Mouse (Mus musculus) ZHBTc4 (cell line): ENCODE measurements around the gene Hacd4.
A peak's percentile ranks its signal among the peaks of the same experiment; 100 is the strongest.
"Not testable (repeated sequence)": the region's sequence is repeated elsewhere in the genome, so short reads cannot be mapped to it uniquely, and the experiment has no call there.

Experiments used
- DNase-seq: peaks from one replicate; pipeline ENCODE4 v3.0.0-alpha.2; 2011; ENCODE audit warnings: low read depth, low spot score

The Hacd4 gene

DNA sequence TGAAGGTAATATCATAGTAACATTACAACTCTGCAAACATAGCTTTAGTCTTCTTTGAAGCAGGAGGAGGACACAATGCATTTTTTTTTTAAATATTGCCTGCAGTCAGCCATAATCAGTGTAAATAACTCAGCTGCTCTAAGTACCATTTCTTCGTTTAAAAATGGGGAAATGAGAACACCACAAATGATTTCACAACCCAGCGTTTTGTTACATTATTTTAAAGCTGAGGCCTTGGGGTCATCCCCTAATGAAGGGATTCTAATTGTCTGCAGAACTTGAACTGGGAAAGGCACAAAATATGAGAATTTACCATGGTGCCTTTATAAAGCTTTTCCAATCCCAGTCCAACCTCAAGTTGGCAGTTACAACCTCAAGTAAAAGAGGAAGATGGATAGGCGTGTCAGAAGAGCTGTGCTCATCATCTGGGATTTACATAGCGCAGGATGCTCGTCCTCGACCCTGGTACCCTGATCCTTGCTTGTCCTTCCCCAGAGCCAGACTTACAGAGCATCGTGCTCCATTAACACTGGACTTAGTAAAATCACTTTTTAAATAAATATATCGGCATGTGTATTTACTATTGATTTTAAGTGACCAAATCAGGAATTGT is 6.2 kb downstream of the Hacd4 start:
- DNase-seq: no peak

DNA sequence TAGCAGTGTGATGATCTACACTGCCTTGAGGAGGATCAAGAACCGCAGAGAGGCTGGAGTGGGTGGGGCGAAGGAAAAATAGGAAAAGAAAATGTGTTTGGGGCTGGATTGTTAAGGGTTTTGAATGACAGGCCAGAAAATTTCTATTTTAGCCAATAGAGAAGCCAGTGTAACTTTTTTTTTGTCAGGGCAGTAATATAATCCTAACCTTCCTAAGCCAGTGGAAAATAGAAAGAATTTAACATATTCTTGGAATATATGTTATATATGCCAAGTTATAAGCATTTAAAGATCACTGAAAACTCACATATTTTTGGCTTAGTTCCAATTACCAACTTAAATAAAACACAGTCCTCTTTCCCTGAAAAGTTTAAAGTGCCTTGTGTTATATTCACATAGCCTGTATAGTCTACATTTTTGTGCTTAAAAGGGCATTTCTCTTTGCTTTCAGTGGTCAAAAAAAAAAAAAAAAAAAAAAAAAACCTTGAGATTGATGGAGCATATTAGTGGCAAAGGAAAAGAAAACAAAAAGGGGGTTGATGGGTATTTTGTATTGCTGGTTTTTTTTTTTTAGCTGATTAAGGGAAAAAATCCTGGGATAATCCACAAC is 11.0 kb downstream of the Hacd4 start:
- no peak for DNase-seq

DNA sequence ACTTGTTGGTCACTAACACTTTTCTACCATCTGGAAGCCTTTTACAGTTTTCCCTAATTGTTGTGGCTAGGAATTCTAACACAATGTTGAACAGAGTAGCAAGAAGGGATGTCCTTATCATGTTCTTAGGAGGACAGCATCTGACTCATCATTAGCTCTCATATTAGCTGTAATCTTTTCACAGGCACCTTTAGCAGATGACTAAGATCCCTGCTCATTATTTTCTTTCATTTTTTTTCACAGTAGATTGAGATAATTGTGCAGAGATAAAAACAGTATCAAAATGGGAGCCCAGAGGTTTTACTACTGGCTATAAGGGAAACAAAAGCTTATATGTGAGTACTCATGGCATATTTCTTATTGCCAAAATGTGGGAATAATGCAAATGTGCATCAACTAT is 14.2 kb downstream of the Hacd4 start:
- no peak for DNase-seq

DNA sequence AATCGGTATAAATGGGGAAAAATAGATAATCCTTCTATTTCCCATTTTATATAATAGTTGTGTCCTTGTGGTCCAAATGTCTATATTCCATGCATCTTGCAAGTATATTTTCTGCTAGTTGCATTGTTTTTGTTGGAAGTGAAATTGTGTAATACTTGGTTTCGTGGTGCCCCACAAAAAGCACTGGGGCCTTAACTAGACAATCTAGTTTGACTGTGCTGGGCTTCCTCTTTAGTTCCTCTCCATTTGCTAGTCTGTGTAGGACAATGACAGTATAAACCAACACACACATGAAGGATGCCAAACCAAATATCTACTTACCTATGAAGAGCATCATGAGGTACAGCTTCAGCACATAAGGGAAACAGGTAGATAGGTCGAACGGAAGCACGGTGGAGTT is 19.4 kb downstream of the Hacd4 start:
- DNase-seq: no peak

DNA sequence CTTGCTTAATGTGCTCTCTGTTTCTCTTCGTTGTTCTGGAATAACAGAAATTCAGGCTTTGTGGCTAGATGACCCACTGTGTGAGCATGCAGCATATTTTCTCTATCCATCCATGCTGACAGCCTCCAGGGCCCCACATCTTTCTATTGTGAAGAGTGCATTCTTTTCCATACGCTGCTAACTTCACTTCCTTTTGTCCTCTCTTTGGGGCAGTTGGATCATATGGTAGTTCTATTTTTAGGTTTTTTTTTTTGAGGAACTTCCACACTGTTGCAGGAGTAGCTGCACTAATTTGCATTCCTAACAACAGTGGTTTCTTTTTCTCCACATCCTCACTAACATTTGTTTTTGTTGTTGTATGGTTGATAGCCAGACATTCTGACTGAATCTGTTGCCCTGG is 23.7 kb downstream of the Hacd4 start:
- no peak for DNase-seq

DNA sequence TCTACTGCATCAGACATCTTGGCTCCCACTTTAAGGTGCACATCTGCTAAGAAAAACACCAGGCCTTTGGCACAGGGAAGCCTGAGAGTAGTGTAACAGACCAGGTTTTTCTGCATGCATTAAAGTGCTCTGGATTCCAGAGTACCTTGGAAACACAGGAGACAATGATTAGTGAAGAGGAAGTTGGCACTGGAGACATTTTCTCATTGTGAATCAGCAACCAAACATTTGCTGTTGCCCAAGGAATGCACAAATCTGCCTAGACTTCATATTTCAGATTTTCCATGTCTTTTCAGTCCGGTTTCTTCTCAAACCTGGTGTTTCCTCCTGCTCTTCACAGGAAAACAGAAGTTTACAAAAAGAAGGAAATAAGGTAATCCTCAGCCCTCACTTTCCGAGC is 26.4 kb downstream of the Hacd4 start:
- DNase-seq: no peak

DNA sequence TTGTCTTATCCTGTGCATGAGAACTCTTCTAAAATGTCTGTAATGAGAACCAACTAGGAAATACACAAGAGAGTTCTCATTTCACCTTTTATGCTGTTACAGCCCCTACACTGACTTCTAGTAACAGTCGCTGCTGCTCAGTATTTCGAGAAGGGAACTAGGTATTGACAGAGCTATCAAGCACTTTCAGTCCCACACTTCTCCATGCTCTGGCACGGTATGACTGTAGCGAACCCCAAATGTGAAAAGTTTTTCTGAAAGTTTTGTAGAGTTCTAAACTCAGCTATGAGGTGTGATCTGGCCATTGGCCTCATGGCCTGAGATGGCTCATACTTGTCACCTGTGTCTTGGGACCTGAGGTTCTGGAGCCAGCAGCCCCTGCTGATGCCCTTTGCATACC is 29.4 kb downstream of the Hacd4 start:
- DNase-seq: no peak

DNA sequence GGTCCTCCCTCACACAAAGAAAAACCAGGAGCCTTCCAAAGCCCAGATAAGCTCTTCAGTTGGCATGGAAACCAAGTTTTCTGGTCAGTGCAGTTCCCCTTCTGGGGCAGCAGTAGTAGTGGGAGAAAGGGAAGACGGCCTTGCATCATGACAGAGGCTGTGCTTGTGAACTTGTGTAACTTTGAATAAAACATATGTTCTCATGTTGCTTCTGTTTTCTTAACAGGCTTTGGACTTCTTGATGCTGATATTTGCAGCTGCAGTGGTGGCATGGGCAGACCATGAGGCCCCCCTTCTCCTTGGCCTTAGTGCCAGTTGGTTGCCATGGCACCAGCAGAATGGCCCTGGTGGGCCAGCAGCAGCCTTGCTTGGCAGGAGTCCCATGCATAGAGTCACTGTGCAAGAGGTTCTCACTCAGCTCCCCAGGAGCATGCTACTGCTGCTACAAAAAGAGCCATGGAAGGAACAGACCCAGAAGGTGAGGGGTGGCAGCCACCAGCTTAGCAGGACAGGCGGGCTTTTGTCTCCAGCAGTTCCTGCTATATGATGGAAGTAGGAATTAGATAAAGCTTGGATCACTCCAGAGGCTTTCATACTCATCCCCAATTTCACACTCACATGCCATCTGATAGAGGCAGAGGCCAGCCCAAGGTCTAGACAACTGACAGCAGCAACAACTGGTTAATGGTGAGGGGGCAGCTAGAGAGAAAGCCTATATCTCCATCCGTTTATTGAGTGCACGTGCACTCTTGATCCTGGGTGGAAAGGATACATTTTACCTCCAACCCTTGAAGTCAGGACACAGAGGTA is 31.6 kb downstream of the Hacd4 start:
- no peak for DNase-seq

DNA sequence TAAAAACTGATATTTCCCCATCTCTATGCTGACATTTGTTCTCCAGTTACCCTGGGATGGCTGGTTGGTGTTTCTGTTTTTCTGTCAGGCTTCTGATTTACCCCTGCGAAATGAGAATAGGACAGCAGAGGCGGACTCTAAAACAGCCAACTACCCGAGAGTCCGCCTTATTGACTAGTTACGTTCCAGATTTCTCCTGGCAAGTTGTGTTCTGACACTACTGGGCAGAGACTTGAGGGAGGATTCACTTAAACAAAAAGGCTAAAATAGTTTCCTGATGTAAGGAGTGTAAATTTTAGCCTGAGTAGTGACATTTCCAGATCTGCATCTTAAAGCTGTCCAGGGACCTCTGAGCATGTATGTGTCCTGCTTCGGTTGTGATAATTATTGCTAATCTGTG is 35.8 kb downstream of the Hacd4 start:
- no peak for DNase-seq

DNA sequence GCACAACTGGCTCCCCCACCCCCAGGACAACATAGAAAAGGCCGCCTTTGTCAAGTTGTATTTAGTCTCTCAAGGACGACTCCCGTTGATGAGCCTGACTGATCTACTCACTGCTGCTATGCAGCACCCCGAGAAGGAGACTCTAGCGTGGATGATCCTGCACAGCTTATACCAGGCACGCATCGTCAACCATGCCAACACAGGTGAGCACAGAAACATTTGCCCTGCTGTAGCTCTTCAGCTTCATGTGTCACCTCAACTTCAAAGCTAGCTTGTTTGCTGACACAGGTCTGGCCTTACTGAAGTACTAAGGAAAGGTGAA is 37.8 kb downstream of the Hacd4 start:
- no peak for DNase-seq

DNA sequence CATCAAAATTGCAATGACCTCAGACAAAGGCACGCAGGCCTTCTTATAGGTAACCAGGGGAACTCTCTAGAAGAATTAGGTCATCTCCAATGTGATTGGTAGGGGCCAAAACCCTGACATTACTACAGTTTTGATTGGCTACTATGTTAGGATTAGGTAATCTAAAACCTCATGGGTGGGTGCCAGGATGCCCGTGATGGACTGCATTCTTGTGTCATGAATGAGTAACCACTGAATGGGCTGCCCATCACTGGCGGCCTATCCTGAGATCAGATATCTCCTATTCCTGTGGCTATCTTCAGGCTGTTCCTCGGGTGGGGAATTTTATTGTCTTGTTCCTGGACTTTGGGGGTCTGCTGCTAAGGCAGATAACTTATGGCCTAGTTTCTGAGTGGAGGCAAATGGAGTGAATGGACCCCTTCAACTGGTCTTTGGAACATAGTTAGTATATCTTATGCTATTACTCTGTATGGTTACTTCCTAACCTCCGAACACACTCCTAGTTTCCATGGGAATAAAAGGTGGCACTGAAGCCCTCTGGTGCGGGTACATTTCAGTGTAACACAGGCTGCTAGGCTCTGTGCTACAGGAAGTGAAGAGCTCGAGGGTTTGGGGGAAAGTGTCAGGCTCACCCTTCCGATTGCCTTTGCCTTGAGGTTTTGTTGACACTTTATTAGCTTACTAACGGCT is 38.3 kb downstream of the Hacd4 start:
- no peak for DNase-seq

DNA sequence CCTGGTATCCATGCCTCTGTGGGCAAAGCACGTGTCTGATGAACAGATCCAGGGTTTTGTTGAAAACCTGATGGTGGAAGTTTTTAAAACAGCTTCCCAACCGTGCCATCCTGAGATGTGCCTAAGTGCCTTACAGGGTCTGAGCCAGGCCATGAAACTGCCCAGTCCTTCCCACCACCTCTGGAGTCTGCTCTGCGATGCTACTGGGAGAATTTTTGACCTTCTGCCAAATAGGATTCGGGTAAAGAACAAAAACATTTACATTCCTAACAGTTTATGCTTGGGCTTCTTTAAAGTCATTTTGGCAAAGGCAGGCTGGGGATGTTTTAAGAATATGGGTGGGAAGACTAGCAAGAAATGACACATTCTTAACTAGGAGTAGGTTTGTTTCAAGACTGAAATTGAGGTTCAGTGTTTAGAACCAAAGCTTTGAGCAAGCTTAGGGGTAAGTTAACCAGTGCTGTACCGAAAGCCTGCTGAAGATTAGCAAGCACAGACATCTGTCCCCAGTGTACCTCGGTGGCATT is 41.7 kb downstream of the Hacd4 start:
- no peak for DNase-seq

DNA sequence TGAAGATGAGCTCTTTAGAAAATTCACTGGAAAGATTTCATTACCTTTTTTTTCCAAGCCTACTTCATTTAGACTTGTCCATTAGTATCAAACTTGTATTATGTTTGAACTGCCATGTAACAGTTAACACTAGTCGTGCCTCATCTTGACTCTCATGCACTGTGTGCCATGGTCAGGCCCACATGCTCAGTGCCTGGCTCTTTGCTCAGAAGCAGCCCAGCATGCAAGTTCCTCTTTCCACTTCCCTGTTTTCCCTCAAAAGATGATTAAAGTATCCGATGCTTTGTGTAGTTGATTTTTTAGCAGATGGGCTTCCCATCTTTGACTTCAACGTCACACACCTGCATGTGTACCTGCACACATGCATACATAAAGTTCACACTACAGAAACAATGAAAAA is 43.0 kb downstream of the Hacd4 start:
- no peak for DNase-seq

DNA sequence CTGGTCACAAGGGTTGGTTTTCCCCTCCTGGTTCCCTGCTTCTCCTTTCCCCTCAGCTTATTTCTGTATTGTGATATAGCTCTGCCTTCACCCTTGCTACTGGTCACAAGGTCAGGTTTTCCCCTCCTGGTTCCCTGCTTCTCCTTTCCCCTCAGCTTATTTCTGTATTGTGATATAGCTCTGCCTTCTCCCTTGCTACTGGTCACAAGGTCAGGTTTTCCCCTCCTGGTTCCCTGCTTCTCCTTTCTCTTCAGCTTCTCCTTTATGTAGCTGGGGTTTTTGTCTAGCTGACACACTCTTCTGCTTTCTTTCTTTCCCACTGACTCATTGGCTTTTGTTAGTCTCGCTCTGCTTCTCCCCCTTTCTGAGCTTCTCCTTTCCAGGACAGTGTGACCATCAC is 48.1 kb downstream of the Hacd4 start:
- not testable (repeated sequence) for DNase-seq

DNA sequence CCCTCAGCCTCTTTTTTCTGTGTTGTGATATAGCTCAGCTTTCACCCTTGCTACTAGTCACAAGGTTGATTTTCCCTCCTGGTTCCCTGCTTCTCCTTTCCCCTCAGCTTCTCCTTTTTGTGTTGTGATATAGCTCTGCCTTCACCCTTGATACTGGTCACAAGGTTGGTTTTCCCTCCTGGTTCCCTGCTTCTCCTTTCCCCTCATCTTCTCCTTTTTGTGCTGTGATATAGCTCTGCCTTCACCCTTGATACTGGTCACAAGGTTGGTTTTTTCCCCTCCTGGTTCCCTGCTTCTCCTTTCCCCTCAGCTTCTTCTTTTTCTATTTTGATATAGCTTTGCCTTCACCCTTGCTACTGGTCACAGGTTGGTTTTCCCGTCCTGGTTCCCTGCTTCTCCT is 48.7 kb downstream of the Hacd4 start:
- no peak for DNase-seq

DNA sequence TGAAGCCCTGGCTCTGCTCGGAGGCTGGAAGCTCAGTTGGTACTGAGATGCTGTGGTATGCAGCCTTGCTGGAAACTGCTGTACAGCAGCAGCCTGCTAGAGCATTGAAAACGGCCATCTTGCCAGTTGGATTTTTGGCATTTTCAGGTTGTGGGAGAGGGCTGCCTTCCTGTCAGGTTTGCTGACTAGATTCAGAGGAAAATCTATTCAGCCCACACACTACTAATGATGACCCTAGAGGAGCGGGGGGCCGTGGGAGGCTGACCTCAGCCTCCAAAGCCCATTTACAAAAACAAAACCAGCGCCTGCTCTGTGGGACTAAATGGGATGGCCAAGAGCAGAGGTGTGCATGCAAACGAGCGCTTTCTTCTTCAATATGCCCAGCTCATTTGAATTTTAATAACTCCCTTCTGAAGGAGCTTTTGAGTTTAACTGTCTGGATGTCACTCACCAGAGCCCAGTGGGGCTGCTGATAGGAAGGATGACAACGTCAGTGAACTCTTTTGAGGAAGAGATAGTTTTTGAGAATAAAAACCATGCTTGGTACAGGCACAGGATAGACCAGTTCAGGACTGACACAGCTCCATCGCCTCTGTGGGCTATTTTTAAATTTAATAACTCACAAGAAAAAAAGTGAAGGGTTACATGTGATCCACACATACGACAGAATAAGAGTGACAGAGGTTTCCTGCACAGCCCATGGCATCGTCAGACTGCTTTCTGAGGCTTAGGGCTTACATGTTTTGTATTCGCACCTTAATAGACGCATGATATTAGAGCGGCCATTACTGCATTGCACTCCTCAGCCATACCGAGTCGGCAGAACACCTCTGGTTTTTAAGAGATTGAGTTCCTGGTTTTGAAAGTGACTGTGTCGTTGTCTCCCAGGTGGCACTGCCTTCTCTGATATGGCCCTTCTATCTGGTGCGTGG is 66.2 kb downstream of the Hacd4 start:
- DNase-seq: no peak

DNA sequence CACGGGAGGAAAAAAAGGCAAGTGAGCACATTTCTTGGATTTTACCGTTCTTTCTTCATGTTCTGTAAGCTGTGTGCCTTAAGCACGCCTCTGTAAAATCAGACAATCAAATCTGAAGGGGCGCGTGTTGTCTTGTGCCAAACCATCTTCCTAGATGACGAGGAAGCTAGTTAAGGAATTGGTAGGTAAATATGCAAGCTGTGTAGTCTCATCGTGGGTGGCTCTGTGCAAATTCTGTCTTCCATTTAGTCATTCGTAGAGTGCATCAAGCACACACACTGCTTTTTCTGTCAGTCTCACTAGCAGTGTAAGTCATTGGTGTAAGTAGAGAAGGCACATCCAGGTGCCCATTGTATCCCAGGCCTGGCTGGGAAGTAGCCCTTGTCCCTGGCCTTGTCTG is 67.9 kb downstream of the Hacd4 start:
- DNase-seq: no peak

DNA sequence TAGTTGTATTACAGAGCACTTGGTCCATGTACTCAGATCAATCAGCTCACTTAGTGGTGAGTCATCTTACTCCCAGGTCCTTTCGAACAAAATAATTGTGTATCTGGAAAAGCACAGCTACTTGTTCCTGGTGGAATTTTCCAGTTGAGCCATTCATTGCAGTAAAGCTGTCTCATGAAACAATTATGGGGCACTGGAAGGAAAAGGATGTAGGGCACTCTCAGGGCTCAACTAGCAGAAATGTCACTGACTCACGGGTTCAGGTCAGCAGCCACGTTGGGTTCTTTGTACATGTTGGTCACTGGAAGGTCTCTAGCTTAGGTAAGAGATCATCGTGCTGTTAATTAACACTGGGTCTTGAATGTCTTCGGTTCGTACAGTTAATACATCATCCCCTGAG is 68.8 kb downstream of the Hacd4 start:
- DNase-seq: no peak

DNA sequence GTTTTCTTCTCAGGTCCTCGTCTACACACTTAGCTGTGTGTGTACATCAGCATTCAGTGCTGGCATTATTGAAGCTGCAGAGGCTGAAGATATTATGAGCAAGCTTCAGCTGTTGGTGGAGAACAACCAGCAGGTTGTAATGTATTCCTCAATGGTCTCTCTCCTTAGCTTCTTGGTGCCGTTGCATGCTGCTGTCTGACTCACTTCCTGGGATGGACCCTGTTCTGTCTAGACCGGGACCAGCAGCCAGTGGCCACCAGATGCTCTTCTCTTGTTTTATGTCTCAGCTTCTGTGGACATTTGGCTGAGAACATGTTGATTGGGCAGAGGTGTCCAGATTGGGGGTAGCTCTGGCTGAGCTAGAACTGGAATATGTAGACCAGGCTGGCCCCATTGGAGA is 81.3 kb downstream of the Hacd4 start:
- DNase-seq: no peak

DNA sequence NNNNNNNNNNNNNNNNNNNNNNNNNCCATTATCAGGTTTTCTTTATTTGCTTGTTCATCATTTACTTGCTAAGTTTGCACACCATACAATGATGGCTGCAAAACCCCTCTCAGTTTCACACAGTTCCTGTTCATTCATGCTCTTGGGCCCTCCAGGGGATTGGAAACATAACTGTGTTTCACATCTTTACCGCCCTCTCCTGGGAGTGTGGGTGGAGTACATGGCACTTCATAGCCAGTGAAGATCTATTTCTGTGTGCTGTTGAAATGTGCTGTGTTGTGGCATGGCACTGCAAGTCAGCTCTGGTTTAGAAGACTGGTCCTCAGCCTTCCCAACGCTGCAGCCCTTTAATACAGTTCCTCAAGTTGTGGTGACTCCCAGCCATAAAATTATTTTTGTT is 82.1 kb downstream of the Hacd4 start:
- DNase-seq: peak; percentile 43

DNA sequence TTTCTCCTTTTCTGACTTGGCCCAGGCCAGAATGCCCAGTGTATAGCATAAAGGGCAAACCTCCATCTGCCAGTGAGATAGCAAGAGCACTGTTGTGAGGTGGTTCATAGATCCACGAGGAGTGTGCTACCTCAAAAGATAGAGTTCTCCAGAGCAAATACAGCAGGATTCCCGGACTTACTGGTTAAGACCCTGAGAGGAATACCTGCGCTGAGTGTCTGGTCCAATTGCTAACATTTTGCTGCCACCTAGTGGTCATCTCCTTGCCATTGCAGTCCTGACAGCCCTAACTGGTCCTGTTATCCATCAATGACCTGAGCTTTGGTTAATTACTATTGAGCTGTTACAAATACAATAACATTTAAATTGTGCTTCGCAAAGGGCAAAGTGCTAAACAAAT is 87.8 kb downstream of the Hacd4 start:
- peak; percentile 83 for DNase-seq
